7 mouse cellular contexts compared by ENCODE assay signal in genomic region chr4:141210524-141211219, GRCm38 (mm10). TPM values are rescaled to one million over a fixed set of nuclear protein-coding genes. Genes with fewer than 3 reads are reported as not detected.
A peak's percentile ranks its signal among the peaks of the same experiment; 100 is the strongest.
DNase-seq lines count a peak whose midpoint lies in the region; ATAC-seq and TF ChIP-seq lines count a peak whose summit lies in the region.

No protein-coding gene starts in this region.

- H3K9me3 ChIP-seq in forebrain, embryonic 11.5 days (ENCODE audit: control insufficient read depth, low read length), result no peaks in the 10 kb centered on the region
- no peaks in the 10 kb centered on the region for H3K9me3 ChIP-seq in limb, embryonic 10.5 days (replicated peaks)
- no peaks in the 10 kb centered on the region for H3K9me3 ChIP-seq in neural tube, embryonic 14.5 days (ENCODE audit: control insufficient read depth, low read length)

- no peak for TF ChIP-seq CTCF in testis, adult 2 months (IDR thresholded peaks at IDR 0.05; ENCODE audit: control insufficient read depth, insufficient read depth, insufficient replicate concordance, low read depth, low read length)

- H3K36me3 ChIP-seq in testis, adult 2 months (ENCODE audit: control insufficient read depth, insufficient read depth, low read length), result no peaks in the 10 kb centered on the region
- H3K36me3 ChIP-seq in forebrain, embryonic 11.5 days (ENCODE audit: control insufficient read depth, insufficient read depth, low read length), result no peaks in the 10 kb centered on the region
- H3K36me3 ChIP-seq in limb, embryonic 10.5 days, result peaks cover 12% of the 10 kb centered on the region
- no peaks in the 10 kb centered on the region for H3K36me3 ChIP-seq in neural tube, embryonic 14.5 days (ENCODE audit: control insufficient read depth, insufficient read depth, low read length)

- peak overlapping the region; percentile 40; the same call in 1 of the 2 replicates for H3K27ac ChIP-seq in testis, adult 2 months (ENCODE audit: control insufficient read depth, insufficient read depth, low read depth, low read length)
- no peak overlapping the region for H3K27ac ChIP-seq in forebrain, embryonic 11.5 days (ENCODE audit: low read depth, low read length)
- peak overlapping the region; percentile 81 for H3K27ac ChIP-seq in limb, embryonic 10.5 days
- peak overlapping the region; percentile 64 for H3K27ac ChIP-seq in neural tube, embryonic 14.5 days (ENCODE audit: low read depth, low read length)

- no peak overlapping the region for H3K9ac ChIP-seq in forebrain, embryonic 11.5 days (ENCODE audit: low read length)
- 0 out of 2 replicates have a peak overlapping the region, but pooled peaks have one; percentile 32 for H3K9ac ChIP-seq in neural tube, embryonic 14.5 days (replicated peaks; ENCODE audit: low read depth, low read length)

- peaks cover 11% of the 10 kb centered on the region for H3K4me1 ChIP-seq in testis, adult 2 months (ENCODE audit: control insufficient read depth, insufficient read depth, low read length)
- peaks cover 4% of the 10 kb centered on the region; the same call in 1 of the 2 replicates for H3K4me1 ChIP-seq in forebrain, embryonic 11.5 days (replicated peaks; ENCODE audit: control insufficient read depth, insufficient read depth, low read length)
- peaks cover 20% of the 10 kb centered on the region for H3K4me1 ChIP-seq in limb, embryonic 10.5 days
- peaks cover 14% of the 10 kb centered on the region for H3K4me1 ChIP-seq in neural tube, embryonic 14.5 days (ENCODE audit: control insufficient read depth, insufficient read depth, low read length)

- H3K27me3 ChIP-seq in testis, adult 2 months (ENCODE audit: control insufficient read depth, insufficient read depth, low read length), result no peaks in the 10 kb centered on the region
- H3K27me3 ChIP-seq in forebrain, embryonic 11.5 days (ENCODE audit: control insufficient read depth, insufficient read depth, low read length), result no peaks in the 10 kb centered on the region
- no peaks in the 10 kb centered on the region for H3K27me3 ChIP-seq in limb, embryonic 10.5 days (ENCODE audit: low read depth, poor library complexity, severe bottlenecking)
- no peaks in the 10 kb centered on the region for H3K27me3 ChIP-seq in neural tube, embryonic 14.5 days (ENCODE audit: control insufficient read depth, insufficient read depth, low read length)

- 81% methylated on average over 14 of the region's 14 CpGs for WGBS in forebrain, embryonic 11.5 days
- WGBS in limb, embryonic 10.5 days, result 78% methylated on average over 14 of the region's 14 CpGs
- WGBS in neural tube, embryonic 14.5 days, result 65% methylated on average over 14 of the region's 14 CpGs

- no peak overlapping the region for H3K4me3 ChIP-seq in testis, adult 2 months (ENCODE audit: control insufficient read depth, low read depth, low read length)
- H3K4me3 ChIP-seq in forebrain, embryonic 11.5 days (ENCODE audit: low read depth, low read length), result peak overlapping the region; percentile 12; the same call in 1 of the 2 replicates
- H3K4me3 ChIP-seq in limb, embryonic 10.5 days, result peak overlapping the region; percentile 47
- H3K4me3 ChIP-seq in neural tube, embryonic 14.5 days (ENCODE audit: low read depth, low read length), result peak overlapping the region; percentile 29

- DNase-seq in testis, postnatal 10 days (ENCODE audit: low spot score), result no peak
- peak; percentile 38 for DNase-seq in forebrain, embryonic 11.5 days (ENCODE audit: low spot score)
- no peak for DNase-seq in limb, embryonic 10.5 days (ENCODE audit: low spot score)
- DNase-seq in layer of hippocampus, adult 18-20 months (ENCODE audit: low spot score in 2 of 2), result no peak
- no peak for DNase-seq in adrenal gland, postnatal 10 days

- no peak for ATAC-seq in forebrain, embryonic 11.5 days (replicated peaks; ENCODE audit: low FRiP score)
- ATAC-seq in neural tube, embryonic 14.5 days (ENCODE audit: low read depth), result peak; percentile 10; the same call in 1 of the 2 replicates

- peak overlapping the region; percentile 28; the same call in 1 of the 2 replicates for H3K4me2 ChIP-seq in forebrain, embryonic 11.5 days (ENCODE audit: low read depth, low read length, severe bottlenecking)
- H3K4me2 ChIP-seq in neural tube, embryonic 14.5 days (ENCODE audit: low read depth, low read length), result peak overlapping the region; percentile 46

- no peak for TF ChIP-seq POLR2A in testis, adult 2 months (IDR thresholded peaks at IDR 0.05; ENCODE audit: control insufficient read depth, low read depth, low read length)

RNA-seq across cellular contexts. Expression of gene Rsg1, which starts 3.1 kb away (rescaled TPM):
- polyA plus RNA-seq in testis, adult 2 months (2012; rRNA removed), result 2.3 and 2.9 TPM in 2 replicates
- 5.8 and 7.8 TPM in 2 replicates for polyA plus RNA-seq in forebrain, embryonic 11.5 days (2014; fragmentation: Nextera tagmentation; extraction: Ambion mirVana)
- 5.8 and 8.4 TPM in 2 replicates for polyA plus RNA-seq in limb, embryonic 10.5 days (2016; fragmentation: Nextera tagmentation; extraction: Ambion mirVana)
- polyA plus RNA-seq in neural tube, embryonic 14.5 days (2014; fragmentation: Nextera tagmentation; extraction: Ambion mirVana), result 8.5 and 9.2 TPM in 2 replicates
- total RNA-seq in layer of hippocampus, adult 18-20 months (2021), result 1 to 10 TPM; 3.0 to 4.5 TPM
- 1 to 10 TPM; 1.5 to 1.7 TPM for total RNA-seq in adrenal gland, postnatal 10 days (2021)

RNA-seq across cellular contexts. Expression of gene Arhgef19, which starts 28.6 kb away (rescaled TPM):
- polyA plus RNA-seq in testis, adult 2 months (2012; rRNA removed), result 0.65 and 1.3 TPM in 2 replicates
- polyA plus RNA-seq in forebrain, embryonic 11.5 days (2014; fragmentation: Nextera tagmentation; extraction: Ambion mirVana), result 1.5 and 1.6 TPM in 2 replicates
- polyA plus RNA-seq in limb, embryonic 10.5 days (2016; fragmentation: Nextera tagmentation; extraction: Ambion mirVana), result 3.7 and 4.7 TPM in 2 replicates
- polyA plus RNA-seq in neural tube, embryonic 14.5 days (2014; fragmentation: Nextera tagmentation; extraction: Ambion mirVana), result 0.68 and 1.6 TPM in 2 replicates
- 10 to 100 TPM; 19.3 to 19.9 TPM for total RNA-seq in layer of hippocampus, adult 18-20 months (2021)
- 10 to 100 TPM; 29.0 to 31.0 TPM for total RNA-seq in adrenal gland, postnatal 10 days (2021)
